Mouse (Mus musculus) spleen, adult 12 weeks (tissue): ENCODE data around the gene Foxb1.

Experiments
- DNase-seq: peaks from one replicate; pipeline ENCODE4 v3.0.0; 2022; ENCODE audit warnings: low spot score

The Foxb1 gene

GRCm38 (mm10) chr9:69756456-69756855 is 4.3 kb downstream of the Foxb1 start:
- DNase-seq, result no peak

- DNase-seq, result no peak
These were observed 4.7 kb downstream of the Foxb1 start for GRCm38 (mm10) chr9:69756041-69756440.

- no peak for DNase-seq
These were observed 5.6 kb downstream of the Foxb1 start for GRCm38 (mm10) chr9:69755157-69755556.

GRCm38 (mm10) chr9:69754712-69755111 is 6.0 kb downstream of the Foxb1 start:
- DNase-seq, result no peak

GRCm38 (mm10) chr9:69754291-69754690 is 6.4 kb downstream of the Foxb1 start:
- DNase-seq, result no peak

- DNase-seq, result no peak
These were observed 12.8 kb downstream of the Foxb1 start for GRCm38 (mm10) chr9:69747971-69748370.

- DNase-seq, result no peak
These were observed 32.0 kb downstream of the Foxb1 start for GRCm38 (mm10) chr9:69728736-69729135.

- no peak for DNase-seq
These were observed 42.3 kb downstream of the Foxb1 start for GRCm38 (mm10) chr9:69718431-69718830.

GRCm38 (mm10) chr9:69716364-69716763 is 44.4 kb downstream of the Foxb1 start:
- DNase-seq, result no peak

- DNase-seq, result no peak
These were observed 45.3 kb downstream of the Foxb1 start for GRCm38 (mm10) chr9:69715445-69715844.

GRCm38 (mm10) chr9:69714346-69714745 is 46.4 kb downstream of the Foxb1 start:
- DNase-seq, result no peak

GRCm38 (mm10) chr9:69713577-69714327 is 47.0 kb downstream of the Foxb1 start:
- DNase-seq, result no peak

- DNase-seq, result no peak
These were observed 47.8 kb downstream of the Foxb1 start for GRCm38 (mm10) chr9:69712714-69713525.
